Mouse (Mus musculus) G1E (cell line): Measurements from ENCODE around the gene Syne2.

ENCODE experiments used
- CTCF ChIP-seq: IDR thresholded peaks from 2 replicates; pipeline ENCODE4 v1.5.1; 2012; ENCODE audit warnings: low read depth, low read length, inconsistent platforms, mixed read lengths
- GATA1 ChIP-seq: IDR thresholded peaks from 2 replicates; pipeline ENCODE4 v1.6.1; 2012; ENCODE audit warnings: borderline replicate concordance, low read length, inconsistent platforms, mixed read lengths
- GATA2 ChIP-seq: IDR thresholded peaks from 2 replicates; pipeline ENCODE4 v1.6.1; 2012; ENCODE audit warnings: low read depth, low read length, inconsistent platforms, borderline replicate concordance

DNA sequence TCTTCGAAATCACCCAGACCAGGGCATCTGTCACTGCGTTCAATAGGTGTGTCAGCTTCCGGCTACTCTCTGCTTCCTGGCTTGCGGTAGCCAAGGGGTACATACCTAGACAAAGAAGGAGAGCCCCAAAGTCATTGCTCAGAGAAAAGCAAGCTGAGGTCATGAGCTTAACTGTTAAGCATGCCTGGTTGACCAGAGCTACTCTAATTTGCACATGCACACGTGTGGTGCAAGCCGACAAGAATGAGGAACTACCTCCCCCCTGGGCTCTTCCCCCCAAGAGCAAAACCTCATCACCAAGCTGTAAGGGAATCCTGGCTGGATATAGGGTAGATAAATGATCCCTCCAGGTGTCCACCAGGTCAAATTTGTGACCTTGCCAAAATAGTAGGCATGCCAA lies 305.3 kb downstream of the Syne2 start:
- no peak for TF ChIP-seq CTCF
- no peak for TF ChIP-seq GATA1
- no peak for TF ChIP-seq GATA2
